In the genomic region with DNA sequence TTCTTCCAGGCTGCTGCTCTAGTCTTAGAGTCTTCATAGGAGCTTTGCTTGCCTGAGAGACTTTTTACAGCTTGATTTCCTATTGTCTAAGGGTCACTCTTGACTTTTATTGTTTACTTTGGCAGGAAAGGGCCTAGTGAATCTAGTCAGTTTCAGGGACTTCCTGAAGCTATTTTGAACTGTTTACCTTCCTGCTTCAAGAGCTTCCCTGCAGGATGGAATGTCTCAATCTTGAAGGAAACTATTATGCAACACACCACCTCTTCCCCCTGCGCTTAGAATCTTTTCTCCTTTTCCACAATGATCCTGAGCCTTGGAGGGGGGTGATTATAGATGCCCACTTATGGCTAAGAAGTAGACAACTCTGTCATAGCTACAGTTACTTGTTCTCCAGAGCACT, we compare ENCODE assay signal across 24 mouse cellular contexts.
"Had no signal": no experiment of that assay in that cellular context is flagged by ENCODE, and none has a peak within 500 bp of the region (broad histone marks: within the 10 kb centered on the region; RNA-seq: fewer than 3 reads in every experiment).

No protein-coding gene starts in this region.

- H3K27me3 ChIP-seq: heart, embryonic 12.5 days; hindbrain, embryonic 12.5 days; intestine, embryonic 15.5 days; limb, embryonic 12.5 days had no signal

- H3K9ac ChIP-seq: heart, embryonic 12.5 days; hindbrain, embryonic 12.5 days; hindbrain, embryonic 14.5 days; intestine, embryonic 15.5 days; limb, embryonic 12.5 days had no signal

- ATAC-seq: hindbrain, embryonic 16.5 days; inflammation-experienced regulatory T-cells, adult 6 months; intestine, embryonic 15.5 days; intestine, postnatal 0 days had no signal

- DNase-seq: gastrocnemius, adult 2 months; gastrocnemius, postnatal 10 days; gastrocnemius, postnatal 25 days; heart, adult 18-20 months; heart, postnatal 10 days; heart, postnatal 4 days; kidney, adult 18-20 months; kidney, adult 8-10 months; kidney, postnatal 10 days; kidney, postnatal 25 days; kidney, postnatal 4 days had no signal

- H3K27ac ChIP-seq: gastrocnemius, adult 2 months; heart, embryonic 10.5 days; hindbrain, embryonic 10.5 days; hindbrain, embryonic 12.5 days; hindbrain, embryonic 14.5 days; intestine, embryonic 15.5 days; layer of hippocampus, adult 2 months; left cerebral cortex, adult 2 months; limb, embryonic 10.5 days; limb, embryonic 12.5 days had no signal

- H3K4me2 ChIP-seq: heart, embryonic 12.5 days; hindbrain, embryonic 12.5 days; hindbrain, embryonic 14.5 days; intestine, embryonic 15.5 days; limb, embryonic 12.5 days had no signal

- H3K4me3 ChIP-seq: gastrocnemius, adult 2 months; heart, embryonic 10.5 days; heart, embryonic 12.5 days; hindbrain, embryonic 10.5 days; hindbrain, embryonic 12.5 days; intestine, embryonic 15.5 days; layer of hippocampus, adult 2 months; left cerebral cortex, adult 2 months; limb, embryonic 10.5 days; limb, embryonic 12.5 days had no signal

- H3K36me3 ChIP-seq: hindbrain, embryonic 12.5 days had no signal

- H3K9me3 ChIP-seq: heart, embryonic 10.5 days; heart, embryonic 12.5 days; hindbrain, embryonic 10.5 days; hindbrain, embryonic 12.5 days; intestine, embryonic 15.5 days; limb, embryonic 10.5 days; limb, embryonic 12.5 days had no signal
